Mouse (Mus musculus): ENCODE measurements at regions not wholly inside any gene's neighbourhood (a gene's known extent, or its start where the extent isn't known, plus 50 kb on each side); places are given as distances from the start of the nearest gene placed in this dataset.

DNA sequence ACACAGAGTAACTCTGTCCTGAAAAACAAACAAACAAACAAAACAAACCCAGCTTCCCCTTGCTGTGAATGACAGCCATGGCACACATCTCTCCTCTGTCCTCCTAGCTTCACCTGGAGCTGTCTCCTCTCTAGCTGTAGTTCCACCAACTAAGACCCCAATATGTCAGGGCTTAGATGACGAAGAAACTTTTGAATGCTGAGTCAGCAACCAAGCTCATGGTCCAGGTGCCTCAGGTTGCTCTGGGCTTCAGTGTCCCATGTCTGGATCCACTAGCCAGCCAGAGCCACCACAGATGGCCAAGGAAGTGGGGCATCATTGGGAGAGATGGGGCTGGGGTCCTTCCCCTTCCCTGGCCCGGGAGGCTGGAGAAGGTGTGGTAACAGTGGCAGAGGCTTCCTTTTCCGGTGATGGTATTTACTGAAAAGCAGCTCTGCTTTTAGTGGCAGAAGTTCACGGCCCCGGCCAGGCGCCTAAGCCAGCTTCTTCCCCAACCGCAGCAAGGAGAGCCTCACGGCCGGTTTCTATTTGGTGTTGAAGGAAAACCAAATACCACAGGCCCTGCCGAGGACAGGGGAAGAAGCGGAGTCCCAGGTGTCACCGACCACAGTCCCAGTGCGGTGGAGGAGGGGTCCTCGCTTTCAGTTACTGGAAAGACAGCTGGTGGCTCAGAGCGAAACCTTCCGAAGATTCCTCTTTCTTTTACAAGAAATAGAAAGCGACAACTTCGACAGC, 115.0 kb upstream of the Tmem189 start:
- Histone ChIP-seq H3K9me3 (replicated peaks; ENCODE audit: control insufficient read depth, insufficient read depth, low read length, poor library complexity, severe bottlenecking) (no peaks in the 10 kb centered on the region), H3K4me3 (ENCODE audit: low read depth, low read length) (no peak overlapping the region), H3K27ac (ENCODE audit: insufficient read depth, low read length) (no peak overlapping the region), H3K4me1 (ENCODE audit: control insufficient read depth, insufficient read depth, low read length) (no peaks in the 10 kb centered on the region), H3K36me3 (ENCODE audit: control insufficient read depth, insufficient read depth, low read length, poor library complexity, severe bottlenecking) (no peaks in the 10 kb centered on the region), H3K9ac (ENCODE audit: low read depth, poor library complexity, severe bottlenecking) (no peak overlapping the region), H3K27me3 (ENCODE audit: control insufficient read depth, insufficient read depth, low read length, poor library complexity, severe bottlenecking) (no peaks in the 10 kb centered on the region)
- TF ChIP-seq POLR2A (IDR thresholded peaks at IDR 0.05; ENCODE audit: insufficient read depth, low read length) (no peak), EP300 (IDR thresholded peaks at IDR 0.05; ENCODE audit: insufficient read depth, low read depth, low read length) (no peak), CTCF (IDR thresholded peaks at IDR 0.05; ENCODE audit: low read depth, low read length) (no peak)

- no peak overlapping the region for H3K27ac ChIP-seq (ENCODE audit: insufficient read depth, low read length)
- H3K4me1 ChIP-seq (ENCODE audit: control insufficient read depth, insufficient read depth, low read length) = no peaks in the 10 kb centered on the region
- H3K27me3 ChIP-seq (ENCODE audit: control insufficient read depth, insufficient read depth, low read length, poor library complexity, severe bottlenecking) = no peaks in the 10 kb centered on the region
- no peaks in the 10 kb centered on the region for H3K36me3 ChIP-seq (ENCODE audit: control insufficient read depth, insufficient read depth, low read length, poor library complexity, severe bottlenecking)
- H3K4me3 ChIP-seq (ENCODE audit: low read depth, low read length) = no peak overlapping the region
- H3K9ac ChIP-seq (ENCODE audit: low read depth, poor library complexity, severe bottlenecking) = no peak overlapping the region
- no peak for TF ChIP-seq CTCF (IDR thresholded peaks at IDR 0.05; ENCODE audit: low read depth, low read length)
- no peak for TF ChIP-seq POLR2A (IDR thresholded peaks at IDR 0.05; ENCODE audit: insufficient read depth, low read length)
- H3K9me3 ChIP-seq (replicated peaks; ENCODE audit: control insufficient read depth, insufficient read depth, low read length, poor library complexity, severe bottlenecking) = no peaks in the 10 kb centered on the region
These were observed 112.9 kb upstream of the Tmem189 start for GRCm38 (mm10) chr2:167802494-167802893.

DNA sequence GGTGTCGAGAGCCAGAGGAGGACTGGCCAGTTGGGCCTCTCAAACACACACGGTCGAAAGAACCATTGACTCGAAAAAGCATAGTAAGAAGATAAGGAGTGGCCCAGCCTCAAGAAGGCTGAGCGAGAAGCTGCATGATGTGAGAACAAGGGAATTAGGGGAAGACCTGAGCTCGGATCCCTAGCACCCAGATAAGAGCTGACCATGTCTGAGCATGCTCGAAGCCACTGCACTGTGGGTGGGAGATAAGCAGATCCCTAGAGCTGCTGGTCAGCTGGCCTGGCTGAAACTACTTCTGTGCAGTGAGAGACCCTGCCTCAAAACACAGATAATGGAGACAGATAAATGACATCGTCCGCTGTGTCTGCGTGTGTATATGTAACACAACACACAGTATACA, 111.8 kb upstream of the Tmem189 start:
- Histone ChIP-seq H3K4me3 (ENCODE audit: low read depth, low read length) (no peak overlapping the region), H3K9ac (ENCODE audit: low read depth, poor library complexity, severe bottlenecking) (no peak overlapping the region), H3K27ac (ENCODE audit: insufficient read depth, low read length) (no peak overlapping the region), H3K9me3 (replicated peaks; ENCODE audit: control insufficient read depth, insufficient read depth, low read length, poor library complexity, severe bottlenecking) (no peaks in the 10 kb centered on the region), H3K27me3 (ENCODE audit: control insufficient read depth, insufficient read depth, low read length, poor library complexity, severe bottlenecking) (no peaks in the 10 kb centered on the region), H3K36me3 (ENCODE audit: control insufficient read depth, insufficient read depth, low read length, poor library complexity, severe bottlenecking) (no peaks in the 10 kb centered on the region), H3K4me1 (ENCODE audit: control insufficient read depth, insufficient read depth, low read length) (no peaks in the 10 kb centered on the region)
- TF ChIP-seq POLR2A (IDR thresholded peaks at IDR 0.05; ENCODE audit: insufficient read depth, low read length) (no peak), EP300 (IDR thresholded peaks at IDR 0.05; ENCODE audit: insufficient read depth, low read depth, low read length) (no peak), CTCF (IDR thresholded peaks at IDR 0.05; ENCODE audit: low read depth, low read length) (no peak)

- H3K27me3 ChIP-seq (ENCODE audit: control insufficient read depth, insufficient read depth, low read length, poor library complexity, severe bottlenecking) = no peaks in the 10 kb centered on the region
- no peak overlapping the region for H3K27ac ChIP-seq (ENCODE audit: insufficient read depth, low read length)
- no peak overlapping the region for H3K4me3 ChIP-seq (ENCODE audit: low read depth, low read length)
- H3K9me3 ChIP-seq (replicated peaks; ENCODE audit: control insufficient read depth, insufficient read depth, low read length, poor library complexity, severe bottlenecking) = no peaks in the 10 kb centered on the region
- no peaks in the 10 kb centered on the region for H3K4me1 ChIP-seq (ENCODE audit: control insufficient read depth, insufficient read depth, low read length)
- no peak overlapping the region for H3K9ac ChIP-seq (ENCODE audit: low read depth, poor library complexity, severe bottlenecking)
- TF ChIP-seq CTCF (IDR thresholded peaks at IDR 0.05; ENCODE audit: low read depth, low read length) (no peak), EP300 (IDR thresholded peaks at IDR 0.05; ENCODE audit: insufficient read depth, low read depth, low read length) (no peak), POLR2A (IDR thresholded peaks at IDR 0.05; ENCODE audit: insufficient read depth, low read length) (no peak)
- H3K36me3 ChIP-seq (ENCODE audit: control insufficient read depth, insufficient read depth, low read length, poor library complexity, severe bottlenecking) = no peaks in the 10 kb centered on the region
These were observed 111.1 kb upstream of the Tmem189 start for GRCm38 (mm10) chr2:167800648-167801245.

GRCm38 (mm10) chr2:167799629-167800387, 110.2 kb upstream of the Tmem189 start:
- Histone ChIP-seq H3K4me1 (ENCODE audit: control insufficient read depth, insufficient read depth, low read length) (no peaks in the 10 kb centered on the region), H3K4me3 (ENCODE audit: low read depth, low read length) (no peak overlapping the region), H3K9me3 (replicated peaks; ENCODE audit: control insufficient read depth, insufficient read depth, low read length, poor library complexity, severe bottlenecking) (no peaks in the 10 kb centered on the region), H3K27ac (ENCODE audit: insufficient read depth, low read length) (no peak overlapping the region), H3K36me3 (ENCODE audit: control insufficient read depth, insufficient read depth, low read length, poor library complexity, severe bottlenecking) (no peaks in the 10 kb centered on the region), H3K9ac (ENCODE audit: low read depth, poor library complexity, severe bottlenecking) (no peak overlapping the region), H3K27me3 (ENCODE audit: control insufficient read depth, insufficient read depth, low read length, poor library complexity, severe bottlenecking) (no peaks in the 10 kb centered on the region)
- no peak for TF ChIP-seq CTCF (IDR thresholded peaks at IDR 0.05; ENCODE audit: low read depth, low read length)

DNA sequence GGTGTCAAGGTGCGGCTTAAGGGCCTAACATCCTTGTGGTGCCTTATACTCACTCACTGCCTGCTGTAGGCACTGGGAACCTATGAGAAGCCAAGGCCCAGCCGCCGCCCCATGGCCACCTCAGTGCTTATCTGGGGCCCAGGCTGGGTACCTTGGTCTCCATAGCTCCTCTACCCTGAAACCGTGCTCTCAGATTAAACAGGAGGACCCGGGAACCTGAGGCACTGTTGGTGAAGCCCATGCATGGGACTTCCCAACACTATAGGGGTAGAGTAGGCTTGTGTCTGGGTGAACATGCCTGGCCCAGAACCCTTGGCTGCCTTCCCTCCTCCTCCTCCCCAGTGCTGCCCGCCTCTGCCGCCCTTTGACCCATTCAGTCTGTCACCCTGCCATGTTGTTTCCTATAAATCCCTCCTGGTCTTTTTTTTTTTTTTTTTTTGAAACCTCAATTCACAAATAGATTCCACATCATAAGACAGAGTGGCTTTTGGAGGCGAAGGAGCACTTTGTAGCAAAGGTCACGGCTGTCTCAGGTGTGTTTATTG, 109.4 kb upstream of the Tmem189 start:
- Histone ChIP-seq H3K27me3 (ENCODE audit: control insufficient read depth, insufficient read depth, low read length, poor library complexity, severe bottlenecking) (no peaks in the 10 kb centered on the region), H3K4me3 (ENCODE audit: low read depth, low read length) (no peak overlapping the region), H3K36me3 (ENCODE audit: control insufficient read depth, insufficient read depth, low read length, poor library complexity, severe bottlenecking) (no peaks in the 10 kb centered on the region), H3K4me1 (ENCODE audit: control insufficient read depth, insufficient read depth, low read length) (no peaks in the 10 kb centered on the region), H3K9ac (ENCODE audit: low read depth, poor library complexity, severe bottlenecking) (no peak overlapping the region), H3K27ac (ENCODE audit: insufficient read depth, low read length) (no peak overlapping the region), H3K9me3 (replicated peaks; ENCODE audit: control insufficient read depth, insufficient read depth, low read length, poor library complexity, severe bottlenecking) (no peaks in the 10 kb centered on the region)
- TF ChIP-seq CTCF (IDR thresholded peaks at IDR 0.05; ENCODE audit: low read depth, low read length) (no peak), POLR2A (IDR thresholded peaks at IDR 0.05; ENCODE audit: insufficient read depth, low read length) (no peak), EP300 (IDR thresholded peaks at IDR 0.05; ENCODE audit: insufficient read depth, low read depth, low read length) (no peak)
